Mouse (Mus musculus): Measurements from ENCODE around the gene Plxnb1. TPM values are rescaled to one million over a fixed set of nuclear protein-coding genes. Genes with fewer than 3 reads are reported as not detected.

The Plxnb1 gene
- polyA plus RNA-seq, 1 experiment = not detected

DNA sequence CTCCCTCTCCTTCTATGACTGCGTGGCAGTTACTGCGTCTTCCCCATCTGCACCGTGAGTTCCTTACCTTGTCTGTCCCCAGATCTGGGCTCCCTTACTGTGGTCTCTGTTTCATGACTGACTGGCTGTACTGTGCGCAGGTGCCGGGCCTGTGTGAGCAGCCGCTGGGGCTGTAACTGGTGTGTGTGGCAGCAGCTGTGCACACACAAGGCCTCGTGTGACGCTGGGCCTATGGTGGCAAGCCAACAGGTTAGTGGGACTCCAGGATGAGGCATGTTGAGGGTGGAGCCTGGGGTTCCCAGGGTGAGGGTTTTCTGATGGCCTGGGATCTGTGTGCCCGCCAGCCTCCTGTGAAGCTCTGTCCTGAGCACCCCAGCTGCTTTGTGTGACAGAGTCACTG is 8.9 kb downstream of the Plxnb1 start:
- Histone ChIP-seq H3K4me3 (ENCODE audit: insufficient read depth, low read depth, low read length) (no peak overlapping the region), H3K4me1 (ENCODE audit: control insufficient read depth, insufficient read depth, insufficient read length, low read length) (no peaks in the 10 kb centered on the region), H3K27ac (replicated peaks; ENCODE audit: low read depth, low read length) (no peak overlapping the region)

DNA sequence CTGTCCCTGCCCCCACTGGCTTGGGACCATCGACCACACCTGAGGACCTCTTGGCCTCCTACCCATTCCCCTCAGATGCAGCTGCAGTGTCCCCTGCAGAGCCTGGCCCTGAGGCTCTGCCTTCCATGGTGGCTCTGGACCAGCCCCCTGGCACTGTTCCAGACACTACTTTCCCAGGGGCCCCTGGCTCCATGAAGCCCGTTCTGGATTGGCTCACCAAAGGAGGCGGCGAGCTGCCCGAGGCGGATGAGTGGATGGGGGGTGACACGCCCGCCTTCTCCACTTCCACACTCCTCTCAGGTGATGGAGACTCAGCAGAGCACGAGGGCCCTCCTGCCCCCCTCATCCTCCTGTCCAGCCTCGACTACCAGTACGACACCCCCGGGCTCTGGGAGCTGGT is 9.8 kb downstream of the Plxnb1 start:
- Histone ChIP-seq H3K4me3 (ENCODE audit: insufficient read depth, low read depth, low read length) (no peak overlapping the region), H3K4me1 (ENCODE audit: control insufficient read depth, insufficient read depth, insufficient read length, low read length) (no peaks in the 10 kb centered on the region), H3K27ac (replicated peaks; ENCODE audit: low read depth, low read length) (no peak overlapping the region)

DNA sequence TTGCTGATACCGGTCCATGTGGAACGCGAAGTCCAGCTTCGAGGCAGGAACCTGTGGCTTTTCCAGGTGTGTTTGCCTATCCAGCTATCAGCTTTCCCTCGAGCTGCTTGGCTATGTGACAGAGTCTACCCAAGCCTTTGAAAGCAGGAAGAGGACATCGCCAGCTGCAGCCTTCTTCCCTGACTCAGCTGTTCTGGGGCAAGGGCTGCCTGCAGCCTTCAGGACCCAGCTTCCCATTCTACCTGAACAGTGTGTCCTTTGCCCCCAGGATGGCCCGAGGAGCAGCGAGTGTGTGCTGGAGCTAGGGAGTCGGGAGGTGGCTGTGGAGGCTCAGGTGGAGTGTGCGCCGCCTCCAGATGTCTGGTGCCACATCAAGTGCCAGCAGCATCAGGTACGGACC is 10.5 kb downstream of the Plxnb1 start:
- Histone ChIP-seq H3K4me1 (ENCODE audit: control insufficient read depth, insufficient read depth, insufficient read length, low read length) (no peaks in the 10 kb centered on the region), H3K4me3 (ENCODE audit: insufficient read depth, low read depth, low read length) (no peak overlapping the region), H3K27ac (replicated peaks; ENCODE audit: low read depth, low read length) (no peak overlapping the region)

GRCm38 (mm10) chr9:109107341-109107740 is 12.2 kb downstream of the Plxnb1 start:
- H3K4me1 ChIP-seq (ENCODE audit: control insufficient read depth, insufficient read depth, insufficient read length, low read length) = no peaks in the 10 kb centered on the region
- no peak overlapping the region for H3K27ac ChIP-seq (replicated peaks; ENCODE audit: low read depth, low read length)
- no peak overlapping the region for H3K4me3 ChIP-seq (ENCODE audit: insufficient read depth, low read depth, low read length)

DNA sequence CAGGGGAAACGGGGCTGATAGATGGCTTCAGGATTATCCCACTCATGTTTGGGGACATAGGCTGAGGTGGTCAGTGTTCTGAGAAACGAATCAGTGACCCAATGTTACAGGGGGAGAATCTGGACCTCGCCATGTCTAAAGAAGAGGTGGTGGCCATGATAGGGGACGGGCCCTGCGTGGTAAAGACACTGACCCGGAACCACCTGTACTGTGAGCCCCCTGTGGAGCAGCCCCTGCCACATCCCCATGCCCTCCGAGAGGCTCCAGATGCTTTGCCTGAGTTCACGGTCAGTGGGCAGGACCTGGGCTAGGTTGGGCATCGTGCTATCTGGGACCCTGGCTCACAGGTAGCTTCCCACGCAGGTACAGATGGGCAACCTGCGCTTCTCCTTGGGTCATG is 15.1 kb downstream of the Plxnb1 start:
- H3K27ac ChIP-seq (replicated peaks; ENCODE audit: low read depth, low read length) = no peak overlapping the region
- H3K4me3 ChIP-seq (ENCODE audit: insufficient read depth, low read depth, low read length) = no peak overlapping the region
- H3K4me1 ChIP-seq (ENCODE audit: control insufficient read depth, insufficient read depth, insufficient read length, low read length) = no peaks in the 10 kb centered on the region

DNA sequence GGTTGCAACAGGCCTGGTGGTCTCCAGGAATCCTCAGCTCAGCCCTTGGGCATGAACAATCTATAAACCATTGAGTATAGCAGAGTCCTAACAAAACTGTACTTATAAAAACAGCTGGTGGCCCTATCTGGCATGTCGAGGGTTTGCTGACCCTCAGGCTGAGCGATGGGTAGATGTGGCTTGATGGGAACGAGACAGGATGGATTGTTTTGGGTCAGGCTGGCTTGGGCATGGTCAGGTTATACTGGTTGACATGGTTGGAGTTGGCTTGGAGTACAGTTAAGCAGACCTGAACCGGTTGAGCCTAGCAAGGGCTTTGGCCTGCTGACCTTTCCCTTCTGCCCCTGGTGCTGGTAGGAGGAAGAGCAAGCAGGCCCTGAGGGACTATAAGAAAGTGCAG is 15.9 kb downstream of the Plxnb1 start:
- no peak overlapping the region for H3K27ac ChIP-seq (replicated peaks; ENCODE audit: low read depth, low read length)
- H3K4me3 ChIP-seq (ENCODE audit: insufficient read depth, low read depth, low read length) = no peak overlapping the region
- no peaks in the 10 kb centered on the region for H3K4me1 ChIP-seq (ENCODE audit: control insufficient read depth, insufficient read depth, insufficient read length, low read length)

DNA sequence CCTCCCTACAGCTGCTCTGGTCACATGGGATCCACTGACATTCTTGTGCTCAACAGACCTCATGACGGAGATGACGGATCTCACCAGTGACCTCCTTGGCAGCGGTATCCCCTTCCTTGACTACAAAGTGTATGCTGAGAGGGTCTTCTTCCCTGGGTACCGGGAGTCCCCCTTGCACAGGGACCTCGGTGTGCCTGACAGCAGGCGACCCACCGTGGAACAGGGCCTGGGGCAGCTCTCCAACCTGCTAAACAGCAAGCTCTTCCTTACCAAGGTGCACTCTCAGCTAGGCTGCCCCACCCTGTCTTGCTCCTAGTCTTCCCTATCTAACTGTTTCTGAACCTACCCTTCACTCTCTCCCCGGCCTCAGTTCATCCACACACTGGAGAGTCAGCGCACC is 16.4 kb downstream of the Plxnb1 start:
- no peak overlapping the region for H3K4me3 ChIP-seq (ENCODE audit: insufficient read depth, low read depth, low read length)
- no peaks in the 10 kb centered on the region for H3K4me1 ChIP-seq (ENCODE audit: control insufficient read depth, insufficient read depth, insufficient read length, low read length)
- H3K27ac ChIP-seq (replicated peaks; ENCODE audit: low read depth, low read length) = no peak overlapping the region

DNA sequence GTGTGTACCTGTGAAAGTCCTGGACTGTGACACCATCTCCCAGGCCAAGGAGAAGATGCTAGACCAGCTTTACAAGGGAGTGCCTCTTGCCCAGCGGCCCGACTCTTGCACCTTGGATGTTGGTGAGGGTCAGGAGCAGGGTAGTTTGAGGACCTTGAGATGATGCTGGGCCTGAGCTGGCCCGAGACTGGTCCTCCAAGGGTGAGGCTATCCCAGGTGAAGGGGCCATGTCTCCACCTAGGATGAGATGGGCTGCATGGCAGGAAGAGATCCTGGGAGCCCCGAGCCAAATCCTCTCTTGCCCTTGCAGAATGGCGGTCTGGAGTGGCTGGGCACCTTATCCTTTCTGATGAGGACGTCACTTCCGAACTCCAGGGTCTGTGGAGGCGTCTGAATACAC is 18.1 kb downstream of the Plxnb1 start:
- H3K27ac ChIP-seq (replicated peaks; ENCODE audit: low read depth, low read length) = no peak overlapping the region
- no peak overlapping the region for H3K4me3 ChIP-seq (ENCODE audit: insufficient read depth, low read depth, low read length)
- no peaks in the 10 kb centered on the region; the same call in 1 of the 2 replicates for H3K4me1 ChIP-seq (ENCODE audit: control insufficient read depth, insufficient read depth, insufficient read length, low read length)

DNA sequence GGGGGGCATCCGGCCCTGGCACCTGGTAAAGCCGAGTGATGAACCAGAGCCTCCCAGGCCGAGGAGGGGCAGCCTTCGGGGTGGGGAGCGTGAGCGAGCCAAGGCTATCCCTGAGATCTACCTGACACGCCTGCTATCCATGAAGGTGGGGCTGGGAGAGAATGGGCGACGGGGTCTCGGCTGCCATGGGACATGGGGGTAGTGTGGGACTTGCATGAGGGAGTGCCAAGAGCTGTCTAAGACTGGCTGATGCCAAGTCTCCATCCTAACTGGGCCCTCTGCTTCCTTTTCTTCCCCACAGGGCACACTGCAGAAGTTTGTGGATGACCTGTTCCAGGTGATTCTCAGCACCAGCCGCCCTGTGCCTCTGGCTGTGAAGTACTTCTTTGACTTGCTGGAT is 19.1 kb downstream of the Plxnb1 start:
- H3K27ac ChIP-seq (replicated peaks; ENCODE audit: low read depth, low read length) = no peak overlapping the region
- no peak overlapping the region for H3K4me3 ChIP-seq (ENCODE audit: insufficient read depth, low read depth, low read length)
- peaks cover 2% of the 10 kb centered on the region; the same call in 1 of the 2 replicates for H3K4me1 ChIP-seq (ENCODE audit: control insufficient read depth, insufficient read depth, insufficient read length, low read length)

- Histone ChIP-seq H3K4me1 (ENCODE audit: control insufficient read depth, insufficient read depth, insufficient read length, low read length) (peaks cover 2% of the 10 kb centered on the region; the same call in 1 of the 2 replicates), H3K4me3 (ENCODE audit: insufficient read depth, low read depth, low read length) (no peak overlapping the region), H3K27ac (replicated peaks; ENCODE audit: low read depth, low read length) (no peak overlapping the region)
Observed at GRCm38 (mm10) chr9:109114871-109115270, 19.7 kb downstream of the Plxnb1 start.

GRCm38 (mm10) chr9:109116205-109116604 is 21.0 kb downstream of the Plxnb1 start:
- peaks cover 2% of the 10 kb centered on the region; the same call in 1 of the 2 replicates for H3K4me1 ChIP-seq (ENCODE audit: control insufficient read depth, insufficient read depth, insufficient read length, low read length)
- H3K4me3 ChIP-seq (ENCODE audit: insufficient read depth, low read depth, low read length) = no peak overlapping the region
- H3K27ac ChIP-seq (replicated peaks; ENCODE audit: low read depth, low read length) = no peak overlapping the region

GRCm38 (mm10) chr9:109118106-109118505 is 22.9 kb downstream of the Plxnb1 start:
- peaks cover 2% of the 10 kb centered on the region; the same call in 1 of the 2 replicates for H3K4me1 ChIP-seq (ENCODE audit: control insufficient read depth, insufficient read depth, insufficient read length, low read length)
- H3K4me3 ChIP-seq (ENCODE audit: insufficient read depth, low read depth, low read length) = no peak overlapping the region
- H3K27ac ChIP-seq (replicated peaks; ENCODE audit: low read depth, low read length) = peak overlapping the region; percentile 16

- peaks cover 2% of the 10 kb centered on the region; the same call in 1 of the 2 replicates for H3K4me1 ChIP-seq (ENCODE audit: control insufficient read depth, insufficient read depth, insufficient read length, low read length)
- no peak overlapping the region for H3K27ac ChIP-seq (replicated peaks; ENCODE audit: low read depth, low read length)
- H3K4me3 ChIP-seq (ENCODE audit: insufficient read depth, low read depth, low read length) = no peak overlapping the region
Observed at GRCm38 (mm10) chr9:109119571-109119970, 24.4 kb downstream of the Plxnb1 start.

- Histone ChIP-seq H3K4me3 (ENCODE audit: insufficient read depth, low read depth, low read length) (no peak overlapping the region), H3K4me1 (ENCODE audit: control insufficient read depth, insufficient read depth, insufficient read length, low read length) (peaks cover 2% of the 10 kb centered on the region; the same call in 1 of the 2 replicates), H3K27ac (replicated peaks; ENCODE audit: low read depth, low read length) (no peak overlapping the region)
Observed at GRCm38 (mm10) chr9:109120956-109121355, 25.8 kb downstream of the Plxnb1 start.

DNA sequence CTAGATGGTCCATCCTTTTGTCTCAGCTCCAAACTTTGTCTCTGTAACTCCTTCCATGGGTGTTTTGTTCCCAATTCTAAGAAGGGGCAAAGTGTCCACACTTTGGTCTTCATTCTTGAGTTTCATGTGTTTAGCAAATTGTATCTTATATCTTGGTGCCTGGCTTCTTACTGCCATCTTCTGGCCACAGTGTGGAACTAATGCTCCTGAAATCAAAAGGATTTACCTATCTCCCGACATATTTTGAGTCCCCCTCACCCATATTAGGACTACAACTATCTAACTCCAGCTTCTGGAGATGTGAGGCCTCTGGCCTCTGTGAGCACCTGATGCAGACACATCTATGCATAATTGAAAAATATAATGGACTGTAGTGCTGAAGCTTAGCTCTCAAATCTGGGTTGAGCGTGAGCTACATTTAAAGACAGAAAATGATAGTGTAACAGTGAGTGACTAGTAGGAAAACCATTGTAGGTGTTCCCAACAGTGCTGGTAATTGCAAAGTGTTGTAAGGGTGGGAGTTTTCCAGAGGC is 27.4 kb downstream of the Plxnb1 start:
- no peak overlapping the region for H3K4me3 ChIP-seq (ENCODE audit: insufficient read depth, low read depth, low read length)

DNA sequence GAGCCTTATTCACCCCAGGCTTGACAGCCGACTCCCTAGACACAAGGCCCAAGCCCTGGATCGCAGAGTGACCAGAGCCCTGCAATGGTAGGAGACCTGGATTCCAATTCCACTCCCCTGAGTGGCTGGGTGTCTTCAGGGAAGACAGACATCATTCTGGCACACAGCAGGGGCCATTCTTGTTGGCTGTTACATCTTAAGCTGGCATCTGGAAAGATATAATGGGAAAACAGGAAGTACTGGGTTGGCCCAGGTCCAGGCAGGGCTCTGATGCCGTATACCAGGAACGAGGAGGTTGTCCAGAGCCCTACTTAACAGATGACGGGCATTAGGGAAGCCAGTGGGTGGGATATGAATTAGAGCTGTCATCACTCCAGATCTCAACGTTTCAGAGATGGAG is 28.1 kb downstream of the Plxnb1 start:
- Histone ChIP-seq H3K4me1 (ENCODE audit: control insufficient read depth, insufficient read depth, insufficient read length, low read length) (0 out of 2 replicates have a peak, but pooled peaks cover 2% of the 10 kb centered on the region), H3K27ac (replicated peaks; ENCODE audit: low read depth, low read length) (no peak overlapping the region), H3K4me3 (ENCODE audit: insufficient read depth, low read depth, low read length) (no peak overlapping the region)

More for the DNA sequence above, 27.4 kb downstream of the Plxnb1 start:
- 0 out of 2 replicates have a peak, but pooled peaks cover 2% of the 10 kb centered on the region for H3K4me1 ChIP-seq (ENCODE audit: control insufficient read depth, insufficient read depth, insufficient read length, low read length)
- H3K27ac ChIP-seq (replicated peaks; ENCODE audit: low read depth, low read length) = no peak overlapping the region

All from brown adipose tissue, adult 24 weeks (tissue).